Mouse (Mus musculus) natural killer cell, adult 2 months (primary cell): ENCODE measurements around the gene Sparc.

Experiments used
- DNase-seq, 2 experiments: peaks; one replicate each; pipeline ENCODE4 v3.0.0; 2022; ENCODE audit warnings: low spot score in 2 of 2

Gene Sparc

GRCm38 (mm10) chr11:55367783-55368182 lies 55.2 kb downstream of the Sparc start:
- no peak for DNase-seq

DNA sequence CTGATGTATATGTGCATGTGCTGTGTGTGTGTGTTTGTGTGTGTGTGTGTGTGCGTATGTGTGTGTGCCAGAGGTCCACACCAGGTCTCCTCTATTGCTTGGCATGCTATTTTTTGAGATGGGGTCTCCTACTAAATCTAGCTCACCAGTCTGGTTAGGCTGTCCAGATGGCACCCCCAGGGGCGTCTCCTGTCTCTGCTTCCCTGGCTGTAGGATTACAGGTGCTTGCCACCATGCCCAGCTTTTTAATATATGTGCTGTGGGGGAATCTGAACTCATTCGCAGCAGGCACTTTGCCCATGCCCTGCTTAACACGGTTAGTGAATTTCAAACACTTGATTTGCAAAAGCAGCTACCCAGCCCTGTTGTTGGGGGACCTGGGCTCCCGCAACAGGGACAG lies 57.1 kb downstream of the Sparc start:
- no peak for DNase-seq

DNA sequence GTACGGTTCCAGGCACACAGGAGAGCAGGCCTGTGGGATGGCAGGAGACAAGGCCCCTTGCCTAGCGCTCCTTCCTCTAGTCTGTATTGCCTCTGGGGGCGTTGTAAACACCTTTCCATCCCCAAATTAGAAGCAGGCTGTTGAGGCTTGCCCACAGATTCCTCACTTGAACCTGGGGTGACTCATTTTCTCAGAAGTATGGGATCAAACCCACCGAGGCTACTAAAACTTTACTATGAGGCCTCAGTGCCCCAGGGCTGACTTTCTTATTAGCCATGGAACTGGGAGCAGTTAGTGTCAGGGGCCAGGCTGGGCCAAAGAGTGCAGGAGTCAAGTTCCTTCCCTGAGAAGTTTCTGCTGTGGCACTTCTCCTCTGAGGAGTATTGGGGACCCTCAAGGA lies 57.7 kb downstream of the Sparc start:
- no peak for DNase-seq

- DNase-seq, result no peak
These were observed 58.3 kb downstream of the Sparc start for GRCm38 (mm10) chr11:55364662-55365061.

- no peak for DNase-seq
These were observed 64.7 kb downstream of the Sparc start for GRCm38 (mm10) chr11:55358094-55358783.

GRCm38 (mm10) chr11:55356846-55357245 lies 66.1 kb downstream of the Sparc start:
- no peak for DNase-seq
